Mouse (Mus musculus): Measurements from ENCODE around the gene Rtn4rl1.
"Not testable (repeated sequence)": the region's sequence is repeated elsewhere in the genome, so short reads cannot be mapped to it uniquely, and the experiment has no call there.

The Rtn4rl1 gene

DNA sequence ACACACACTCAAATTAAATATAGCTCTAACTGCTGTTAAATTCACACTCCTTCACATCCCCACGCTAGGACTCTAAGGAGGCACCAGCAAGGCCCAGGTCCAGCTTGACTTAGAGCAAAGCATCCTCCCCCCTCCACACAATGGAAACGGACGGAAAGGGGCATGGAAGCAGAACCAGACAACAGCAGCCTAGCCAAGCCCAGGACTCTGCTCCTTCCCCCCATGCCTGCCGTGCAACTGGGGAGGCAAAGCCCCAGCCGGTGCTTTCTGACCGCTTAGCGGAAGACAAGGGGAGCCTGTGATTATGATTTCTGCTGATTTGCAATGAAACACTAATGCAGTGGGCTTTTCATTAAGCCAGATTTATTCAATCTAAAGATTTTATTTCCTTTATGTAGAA lies 84.5 kb downstream of the Rtn4rl1 start:
- no peak for DNase-seq (ENCODE audit: low spot score)

DNA sequence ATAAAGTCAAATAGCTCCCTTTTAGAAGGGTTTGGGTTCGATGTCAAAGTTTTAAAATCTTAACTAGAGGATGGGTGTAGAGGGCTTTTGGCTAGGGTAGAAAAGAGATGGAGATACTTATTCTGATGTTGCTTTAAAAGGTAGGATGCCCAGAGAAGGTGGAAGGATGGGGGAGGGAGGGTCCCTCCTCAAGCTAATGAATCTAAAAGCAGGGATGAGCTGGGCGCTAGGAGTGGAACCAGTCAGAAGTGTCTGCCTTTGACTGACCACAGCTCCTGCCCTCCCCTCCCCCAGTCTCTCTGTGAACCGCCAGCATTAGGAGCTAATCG lies 85.4 kb downstream of the Rtn4rl1 start:
- no peak for DNase-seq (ENCODE audit: low spot score)

DNA sequence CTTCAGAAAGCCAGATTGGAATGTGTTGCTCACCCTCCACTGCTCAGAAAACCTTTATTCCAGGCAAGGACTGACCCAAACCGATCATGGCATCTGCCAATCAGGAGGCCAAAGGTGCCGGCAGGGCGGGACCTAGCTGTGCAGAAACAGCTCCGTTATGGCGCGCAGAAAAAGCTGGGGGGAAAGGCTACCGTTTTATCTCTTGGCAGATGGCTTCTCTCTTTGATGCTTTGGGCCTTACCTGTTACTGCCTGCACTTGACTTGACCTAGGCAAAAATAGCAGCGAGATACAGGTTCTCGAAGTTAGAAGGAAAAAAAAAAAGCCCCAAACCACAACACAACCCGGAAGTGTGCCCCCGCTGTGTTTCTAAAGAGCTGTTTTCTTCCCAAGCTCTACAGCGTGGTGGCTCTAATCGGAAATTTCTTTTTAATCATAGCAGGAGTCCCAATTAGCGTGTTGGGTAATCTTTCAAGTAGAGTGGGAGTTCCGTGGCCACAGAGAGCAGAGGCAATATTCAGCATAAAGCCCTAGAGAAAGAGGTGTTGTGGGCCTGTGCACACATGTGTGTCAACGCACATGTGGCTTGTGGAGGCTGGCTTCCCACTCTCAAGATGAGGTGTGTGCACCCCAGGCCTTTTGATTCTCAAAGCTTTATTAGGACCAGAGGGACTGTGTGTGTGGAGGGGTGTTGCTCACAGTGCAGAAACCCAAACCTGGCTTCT lies 85.9 kb downstream of the Rtn4rl1 start:
- DNase-seq (ENCODE audit: low spot score), result peak; percentile 54

DNA sequence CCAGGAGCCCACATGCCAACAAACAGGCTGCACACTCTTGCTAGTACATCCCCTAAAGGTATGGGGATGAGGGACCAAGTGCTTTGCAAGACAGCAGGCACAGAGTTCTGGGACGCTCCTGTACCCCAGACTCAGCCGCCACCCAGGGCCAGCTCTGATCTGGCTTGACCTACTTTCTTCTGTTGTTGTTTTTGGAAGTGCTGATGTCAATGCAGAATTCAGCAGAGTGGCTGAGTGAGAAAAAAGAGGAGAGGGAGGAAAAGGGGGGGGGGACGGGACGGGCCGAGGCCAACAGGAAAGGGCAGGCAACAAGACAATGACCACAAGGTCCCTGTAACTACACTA lies 86.5 kb downstream of the Rtn4rl1 start:
- no peak for DNase-seq (ENCODE audit: low spot score)

DNA sequence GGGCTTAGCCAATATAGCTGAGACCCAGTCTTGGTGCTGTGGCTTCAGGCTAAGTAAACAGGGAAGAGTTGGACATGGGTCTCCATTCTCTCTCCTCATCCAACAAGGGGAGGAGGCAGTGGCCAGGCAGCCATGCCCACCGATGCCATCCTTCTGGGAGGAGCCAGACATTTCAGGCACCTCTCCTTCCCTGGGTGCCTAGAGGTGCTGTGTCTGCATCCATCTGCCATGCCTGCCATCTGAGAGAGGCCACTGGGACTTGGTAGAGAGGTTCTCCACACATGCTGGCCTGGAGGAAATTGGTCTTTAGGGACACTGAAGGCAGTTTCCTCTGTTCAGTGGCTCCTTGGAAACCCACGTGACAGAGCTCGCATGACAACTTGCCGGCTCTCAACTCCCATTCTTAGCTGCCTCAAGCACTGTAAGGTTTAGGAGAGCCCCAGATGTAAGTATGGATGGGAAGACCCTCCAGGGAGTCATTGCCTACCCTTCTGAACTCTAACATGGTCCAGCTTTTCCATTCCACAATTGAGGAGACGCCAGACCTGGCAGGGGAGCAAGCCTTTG lies 86.9 kb downstream of the Rtn4rl1 start:
- no peak for DNase-seq (ENCODE audit: low spot score)

DNA sequence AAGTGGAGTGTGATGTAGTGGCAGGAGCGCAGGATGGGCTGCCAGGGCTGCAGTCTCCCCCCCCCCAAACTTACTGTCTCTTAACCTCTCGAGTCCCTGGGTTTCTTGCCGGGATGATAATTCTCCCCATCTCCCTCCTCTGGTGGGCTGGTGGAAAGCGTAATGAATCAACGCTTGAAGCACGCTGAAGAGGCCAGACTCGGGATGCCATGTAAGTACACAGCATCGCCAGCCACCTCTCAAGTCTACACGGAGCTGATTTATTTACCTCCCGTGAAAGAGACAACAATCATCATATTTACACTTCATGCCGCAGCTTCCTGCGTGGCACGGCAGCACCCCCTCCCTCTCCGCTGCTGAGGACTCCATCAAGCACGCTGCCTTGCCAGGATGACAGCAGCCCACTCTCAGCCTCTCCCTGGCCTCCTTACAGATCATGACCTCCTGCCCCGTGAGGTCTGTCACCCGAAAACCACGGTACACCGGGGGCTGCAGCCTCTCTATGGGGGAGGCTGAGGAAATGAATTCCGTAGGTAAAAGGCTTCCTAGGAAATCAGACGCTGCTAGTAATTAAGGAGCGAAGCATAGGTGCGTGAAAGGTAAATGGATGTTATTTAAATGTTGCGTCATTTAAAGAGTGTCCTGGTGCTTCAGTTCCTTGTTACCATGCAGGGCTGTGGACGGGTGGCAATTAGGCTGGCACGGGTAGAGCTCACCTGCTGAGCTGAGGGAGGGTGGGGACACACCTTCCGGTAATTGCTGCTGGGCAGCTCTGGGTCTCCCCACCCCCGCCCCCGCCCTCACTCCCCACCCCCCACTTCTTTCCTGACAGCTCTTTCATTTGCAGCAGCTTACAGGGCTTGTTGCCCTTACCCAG lies 88.0 kb downstream of the Rtn4rl1 start:
- no peak for DNase-seq (ENCODE audit: low spot score)

DNA sequence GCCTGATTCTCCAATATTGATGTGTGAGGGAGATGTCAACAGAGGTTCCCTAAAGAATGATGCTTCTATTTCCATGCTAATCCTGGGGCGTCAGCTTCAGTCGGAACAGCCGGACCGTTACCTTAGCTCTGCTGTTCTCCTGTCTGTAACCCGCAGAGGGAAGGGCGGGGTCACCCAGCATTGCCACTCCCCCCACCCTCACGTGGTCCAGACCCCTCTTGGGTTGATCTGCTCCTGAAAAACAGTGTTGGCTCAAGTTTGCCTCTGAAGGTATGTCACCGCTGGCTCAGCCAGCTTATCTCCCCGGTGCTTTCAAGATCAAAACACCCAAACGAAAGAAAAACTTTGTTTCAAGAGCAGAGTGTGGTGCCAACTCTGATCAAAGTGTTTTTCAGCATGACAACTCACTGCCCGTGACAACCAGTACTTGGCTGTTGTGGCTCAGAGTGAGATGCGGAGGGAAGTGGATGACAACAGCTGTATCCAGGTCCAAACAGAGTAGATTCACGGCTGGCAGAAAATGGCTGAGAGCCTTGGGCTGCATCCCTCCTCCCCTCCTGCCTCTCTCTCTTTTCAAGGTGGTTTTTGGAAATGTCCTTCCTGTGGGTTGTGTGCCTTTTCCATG lies 89.0 kb downstream of the Rtn4rl1 start:
- no peak for DNase-seq (ENCODE audit: low spot score)

DNA sequence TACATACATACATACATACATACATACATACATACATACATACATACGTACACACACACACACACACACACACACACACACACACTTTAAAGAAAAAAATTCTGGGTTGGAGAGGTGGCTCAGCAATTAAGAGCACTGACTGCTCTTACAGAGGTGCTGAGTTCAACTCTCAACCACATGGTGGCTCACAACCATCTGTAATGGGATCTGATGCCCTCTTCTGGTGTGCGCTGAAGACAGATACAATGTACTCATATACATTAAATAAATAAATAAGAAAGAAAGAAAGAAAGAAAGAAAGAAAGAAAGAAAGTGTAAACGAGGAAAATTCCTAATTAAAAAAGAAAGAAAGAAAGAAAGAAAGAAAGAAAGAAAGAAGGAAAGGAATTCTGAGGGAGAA lies 90.2 kb downstream of the Rtn4rl1 start:
- not testable (repeated sequence) for DNase-seq (ENCODE audit: low spot score)

DNA sequence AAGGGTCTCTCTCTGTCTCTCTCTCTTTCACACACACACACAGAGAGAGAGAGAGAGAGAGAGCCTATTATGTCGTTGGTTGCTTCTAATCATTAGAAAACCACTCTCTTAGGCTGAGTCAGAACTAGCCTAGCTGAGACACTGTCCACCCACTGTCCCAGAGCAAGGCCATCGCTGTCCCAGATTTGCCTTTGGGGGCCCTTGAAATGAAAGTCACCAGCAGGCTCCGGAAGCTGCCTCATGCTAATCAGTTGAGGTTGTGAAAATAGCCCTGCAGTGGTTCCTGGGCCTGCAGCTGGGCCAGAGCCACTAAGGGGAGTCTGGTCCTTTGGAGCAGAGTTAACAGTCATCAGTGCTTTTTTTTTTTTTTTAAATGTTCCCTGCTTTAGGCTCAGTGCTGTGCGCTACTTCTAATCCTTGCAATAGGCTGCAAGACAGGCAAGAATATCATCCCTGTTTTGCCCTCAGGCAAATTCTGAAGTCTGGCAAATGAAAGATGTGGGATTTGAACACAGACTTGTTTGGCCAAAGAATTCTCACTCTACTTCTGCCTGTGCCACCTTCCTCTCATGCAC lies 92.4 kb downstream of the Rtn4rl1 start:
- no peak for DNase-seq (ENCODE audit: low spot score)

DNA sequence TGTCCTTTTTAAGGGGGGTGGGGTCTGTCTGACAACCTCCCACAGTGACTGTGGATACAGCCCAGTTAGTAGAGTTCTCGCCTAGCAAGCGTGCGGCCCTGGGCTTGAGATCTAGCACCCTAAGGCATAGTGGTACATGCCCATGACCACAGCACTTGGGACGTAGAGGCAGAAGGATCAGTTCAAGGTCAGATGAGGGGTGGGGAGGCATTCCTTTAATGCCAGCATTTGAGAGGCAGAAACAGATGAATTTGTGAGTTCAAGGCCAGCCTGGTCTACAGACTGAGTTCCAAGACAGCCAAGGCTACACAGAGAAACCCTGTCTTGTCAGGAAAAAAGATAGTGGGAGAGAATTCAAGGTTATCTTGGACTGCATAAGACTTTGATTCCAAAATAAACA lies 93.3 kb downstream of the Rtn4rl1 start:
- no peak for DNase-seq (ENCODE audit: low spot score)

DNA sequence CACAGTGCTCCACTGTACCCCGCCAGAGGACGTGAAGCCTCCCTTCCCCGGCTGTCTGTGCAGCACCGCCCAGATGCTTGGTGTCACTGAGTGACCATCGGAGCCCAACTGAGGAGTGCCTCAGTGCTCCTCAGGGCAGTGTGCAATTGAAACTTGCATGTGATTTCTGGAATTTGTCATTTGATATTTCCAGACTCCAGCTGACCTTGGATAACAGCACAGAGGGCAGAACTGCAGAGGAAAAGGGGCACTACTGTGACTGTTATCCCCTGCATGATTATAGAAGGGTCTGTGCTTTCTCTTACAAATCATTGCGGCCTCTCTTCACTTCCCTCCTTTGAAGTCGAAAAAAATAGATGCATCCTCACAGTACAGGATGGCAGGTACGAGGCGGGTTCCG lies 94.4 kb downstream of the Rtn4rl1 start:
- no peak for DNase-seq (ENCODE audit: low spot score)

DNA sequence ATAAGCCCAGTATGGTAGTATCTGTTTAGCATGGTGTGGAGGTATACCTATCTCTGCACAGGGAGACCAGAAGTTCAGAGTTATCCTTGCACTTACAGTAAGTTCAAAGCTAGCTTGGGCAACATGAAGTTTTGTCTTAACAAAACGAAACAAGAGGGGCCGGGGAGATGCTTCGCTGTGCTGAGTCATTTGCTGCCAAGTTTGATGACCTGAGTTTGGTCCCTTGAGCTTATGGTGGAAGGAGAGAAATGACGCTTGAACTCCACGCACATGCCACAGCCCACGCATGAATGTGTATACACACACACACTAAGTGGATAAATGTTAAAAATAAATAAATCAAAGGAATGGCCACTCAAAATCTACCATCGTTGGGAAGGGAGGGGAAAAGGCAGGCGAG lies 94.9 kb downstream of the Rtn4rl1 start:
- DNase-seq (ENCODE audit: low spot score), result no peak

DNA sequence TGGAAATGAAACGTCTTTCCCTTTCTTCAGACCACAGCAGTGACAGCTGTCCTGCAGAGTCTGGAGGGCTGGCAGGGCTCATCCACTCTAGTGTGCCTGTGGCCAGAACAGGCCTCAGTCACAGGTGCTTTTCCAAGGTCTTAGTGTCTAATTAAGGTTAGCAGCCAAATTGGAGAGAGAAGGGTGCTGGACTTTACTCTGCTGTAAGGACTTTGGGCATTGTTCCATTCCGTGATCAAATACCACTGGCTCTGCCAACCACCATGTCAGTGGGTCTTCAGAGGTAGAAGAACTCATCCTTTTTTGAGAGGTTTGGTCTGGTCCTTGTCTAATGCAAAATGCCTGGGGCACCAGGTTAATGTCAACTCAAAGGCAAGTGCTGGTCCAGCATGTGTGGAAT lies 95.5 kb downstream of the Rtn4rl1 start:
- no peak for DNase-seq (ENCODE audit: low spot score)

DNA sequence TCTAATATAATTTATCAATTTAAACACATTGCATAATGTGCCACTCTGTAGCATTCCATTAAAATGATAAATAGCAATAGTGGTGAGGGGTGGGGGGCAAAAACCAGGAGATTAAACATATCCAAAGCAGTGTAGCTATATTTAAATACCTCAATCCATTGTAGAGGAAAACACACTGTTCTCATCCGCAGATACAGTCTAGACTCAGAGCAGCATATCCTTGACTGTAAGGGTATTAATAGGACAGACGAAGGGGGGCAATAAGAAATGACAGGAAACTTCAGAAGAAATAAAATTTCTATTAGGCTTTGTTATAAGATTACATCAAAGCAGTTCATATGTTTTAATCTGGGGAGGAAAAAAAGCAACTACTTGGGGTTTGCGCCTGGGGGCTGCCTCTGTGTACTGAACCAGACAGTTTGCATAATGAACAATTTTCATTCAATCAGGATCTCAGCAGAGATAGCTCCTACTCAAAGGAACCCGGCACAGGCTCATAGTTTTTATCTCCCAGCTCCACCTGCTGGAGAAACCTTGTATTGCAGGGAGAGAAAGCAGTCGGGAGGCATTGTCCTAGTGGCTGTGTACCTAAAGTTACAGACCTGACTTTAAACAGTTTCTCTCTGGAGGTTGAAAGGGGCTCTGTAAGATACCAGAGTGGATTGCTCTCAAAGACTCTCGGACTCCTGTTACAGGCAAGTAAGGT lies 97.1 kb downstream of the Rtn4rl1 start:
- DNase-seq (ENCODE audit: low spot score), result peak; percentile 83

DNA sequence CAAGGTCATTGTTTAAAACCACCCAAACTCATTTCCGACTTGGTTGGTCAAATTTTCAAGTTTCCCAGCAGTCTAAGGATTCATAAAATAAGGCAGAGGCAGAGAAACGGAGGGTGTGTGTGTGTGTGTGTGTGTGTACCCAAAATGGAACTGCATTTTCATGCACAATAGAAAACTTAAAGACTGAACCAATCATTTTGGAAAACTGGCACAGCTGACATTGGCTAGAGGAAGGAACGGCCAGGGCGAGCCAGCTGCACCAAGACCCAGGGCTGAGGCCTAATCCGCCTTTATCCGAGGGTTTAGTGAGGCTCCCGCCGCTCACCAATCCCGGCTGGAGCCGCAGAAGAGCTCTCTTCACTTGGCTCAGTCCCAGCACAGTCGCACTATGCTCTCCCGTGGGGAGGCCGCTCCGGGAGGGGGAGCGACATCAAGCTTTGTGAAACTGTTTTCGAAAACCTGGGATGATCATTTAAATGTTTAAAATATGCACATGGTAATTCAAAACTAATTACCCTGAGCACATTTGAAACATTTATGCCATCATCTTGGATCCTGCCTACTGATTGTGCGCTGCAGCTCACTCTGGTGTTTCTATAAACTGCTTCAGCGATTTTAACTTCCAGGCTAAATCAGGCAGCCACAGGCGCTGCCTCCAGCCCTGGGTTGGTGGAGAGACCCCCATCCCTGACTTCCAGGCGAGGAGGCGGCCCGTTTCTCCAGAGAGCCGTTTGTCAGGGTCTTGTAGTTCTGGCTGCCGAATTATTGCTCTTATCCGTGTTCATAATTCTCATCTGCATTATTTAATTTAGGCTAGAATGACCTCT lies 98.0 kb downstream of the Rtn4rl1 start:
- DNase-seq (ENCODE audit: low spot score), result no peak

DNA sequence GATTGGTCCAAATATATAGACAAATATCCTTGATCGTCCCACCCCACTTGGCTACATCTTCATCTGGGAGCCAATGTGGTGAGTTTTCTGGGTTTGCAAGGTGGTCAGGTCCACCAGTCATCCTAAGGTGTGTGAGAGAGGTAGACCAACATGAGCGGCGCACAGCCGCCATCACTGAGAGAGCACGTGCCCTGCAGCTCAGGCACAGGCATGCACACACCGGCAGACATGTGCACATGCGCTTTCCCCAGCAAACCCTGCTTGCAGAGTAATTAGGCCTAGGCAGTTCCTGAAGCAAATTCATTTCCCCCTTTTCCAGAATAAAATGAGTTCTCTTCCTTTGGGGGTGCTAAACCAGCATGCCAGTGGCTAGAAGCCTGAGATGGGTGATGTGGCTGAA lies 98.7 kb downstream of the Rtn4rl1 start:
- DNase-seq (ENCODE audit: low spot score), result no peak

DNA sequence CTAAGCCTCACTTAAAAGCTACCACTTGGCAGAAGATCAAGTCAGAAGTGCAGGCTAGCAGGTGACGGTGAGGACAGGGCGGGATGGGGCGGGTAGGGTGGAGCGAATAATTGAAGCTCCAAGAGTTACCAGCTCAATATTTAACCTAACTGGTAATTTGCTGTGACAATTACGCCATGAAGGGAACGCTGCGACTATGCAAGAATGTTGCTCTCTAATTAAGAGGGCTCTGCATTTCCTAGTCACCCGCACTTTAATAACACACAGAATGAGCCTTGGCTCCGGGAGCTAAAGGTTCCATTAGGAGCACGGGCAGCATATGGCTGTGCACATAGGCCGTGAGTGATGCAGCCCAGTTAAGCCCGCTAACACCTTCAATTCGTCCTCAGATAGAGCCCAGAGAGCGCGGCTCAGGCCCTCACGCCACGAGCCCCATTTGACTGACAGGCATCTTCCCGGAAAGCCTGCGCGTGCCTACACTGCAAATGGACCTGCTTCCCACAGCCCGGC lies 100.3 kb downstream of the Rtn4rl1 start:
- no peak for DNase-seq (ENCODE audit: low spot score)

DNA sequence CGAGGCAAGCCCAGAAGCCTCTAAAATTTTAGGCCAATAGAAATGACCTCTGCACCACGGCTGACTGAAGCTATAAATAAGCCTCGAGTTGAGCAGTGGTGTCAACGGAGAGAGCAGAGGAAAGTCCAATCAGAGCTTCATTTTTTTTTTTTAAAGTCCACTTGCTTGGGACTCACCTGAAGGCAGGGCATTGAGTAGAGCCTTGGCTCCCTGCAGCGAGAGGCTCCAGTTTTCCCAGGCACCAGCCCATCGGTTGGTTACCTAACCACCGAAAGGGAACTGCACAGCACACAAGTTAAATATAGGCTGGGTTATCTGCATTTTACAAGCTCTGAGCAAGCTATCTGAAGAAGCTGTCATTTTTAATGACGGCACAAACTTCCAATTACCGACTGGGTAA lies 101.3 kb downstream of the Rtn4rl1 start:
- DNase-seq (ENCODE audit: low spot score), result no peak

DNA sequence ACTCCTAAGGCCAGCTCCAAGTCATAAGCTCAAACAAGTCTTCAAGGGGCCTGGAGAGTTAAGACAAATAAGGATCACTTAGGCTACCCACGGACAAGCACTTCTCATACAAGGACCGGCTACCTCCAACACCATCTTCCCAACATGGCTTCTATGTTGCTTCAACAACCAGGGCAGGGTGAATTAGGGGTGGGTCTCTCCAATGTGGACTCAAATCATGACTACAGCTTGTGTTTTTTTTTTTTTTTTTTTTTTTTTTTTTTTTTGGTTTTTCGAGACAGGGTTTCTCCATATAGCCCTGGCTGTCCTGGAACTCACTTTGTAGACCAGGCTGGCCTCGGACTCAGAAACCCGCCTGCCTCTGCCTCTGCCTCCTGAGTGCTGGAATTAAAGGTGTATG lies 102.0 kb downstream of the Rtn4rl1 start:
- DNase-seq (ENCODE audit: low spot score), result not testable (repeated sequence)

DNA sequence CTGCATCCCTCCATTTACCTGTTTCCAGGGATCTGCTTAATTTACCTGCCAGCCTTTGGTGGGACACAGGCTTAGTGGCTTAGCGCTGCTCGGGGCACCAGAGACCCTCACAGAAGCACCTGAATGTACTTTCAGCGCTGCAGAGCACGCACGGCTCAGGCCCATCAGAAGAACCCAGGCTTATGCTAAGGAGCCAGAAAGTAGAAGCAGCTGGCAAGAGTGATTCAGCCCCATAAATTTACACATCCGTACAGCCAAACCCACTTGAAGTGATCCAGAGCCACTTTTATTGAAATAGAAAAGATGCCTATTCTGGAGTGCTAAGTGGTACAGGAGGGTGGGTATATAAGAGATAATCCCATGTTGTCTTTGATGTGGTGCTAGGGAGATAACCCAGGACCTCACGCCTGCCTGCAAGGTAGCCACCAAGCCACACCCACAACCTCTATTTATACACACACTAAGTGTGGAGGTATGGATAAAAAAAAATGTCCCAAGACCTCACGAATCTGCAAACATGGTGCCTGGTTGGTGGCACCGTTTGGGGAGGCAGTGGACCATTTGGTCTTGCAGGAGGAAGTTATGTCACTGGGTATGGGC lies 102.9 kb downstream of the Rtn4rl1 start:
- DNase-seq (ENCODE audit: low spot score), result no peak

Measured in c-Kit-positive CD71-positive TER-119-positive erythroid progenitor cells, embryonic 14.5 days (primary cell).